Mouse (Mus musculus): ENCODE data around the gene Pan3.

GRCm38 (mm10) chr5:147589814-147590213, 159.9 kb downstream of the Pan3 start:
- TF ChIP-seq CTCF (IDR thresholded peaks at IDR 0.05; ENCODE audit: low read depth, low read length) = no peak
- no peak for TF ChIP-seq POLR2A (IDR thresholded peaks at IDR 0.05; ENCODE audit: borderline replicate concordance, low read depth, low read length)

All from bone marrow macrophage, adult 2 months (primary cell).